Mouse (Mus musculus) midbrain, embryonic 16.5 days (tissue): Measurements from ENCODE around the gene Agpat4. TPM values are rescaled to one million over a fixed set of nuclear protein-coding genes. Genes with fewer than 3 reads are reported as not detected.

Source experiments
- ATAC-seq: fragments of 200-750 bp; cut with Nextera tagmentation; 2 replicates; pipeline ENCODE4 v1.8.0; 2017; ENCODE audit warnings: moderate TSS enrichment
- H3K27ac ChIP-seq: fragments of 300-500 bp; sonication (generic); 2 replicates; pipeline ENCODE4 v1.5.1; 2014; ENCODE audit warnings: mild to moderate bottlenecking, low read length, mixed read lengths
- H3K27me3 ChIP-seq: fragments of 300-500 bp; sonication (generic); 2 replicates; pipeline ENCODE4 v1.6.1; 2014; ENCODE audit warnings: low read depth, low read length, mixed read lengths; ENCODE audit not compliant: control insufficient read depth, insufficient read depth
- H3K36me3 ChIP-seq: fragments of 300-500 bp; sonication (generic); 2 replicates; pipeline ENCODE4 v1.6.1; 2014; ENCODE audit warnings: mild to moderate bottlenecking, low read length, moderate library complexity, mixed read lengths; ENCODE audit not compliant: control insufficient read depth, insufficient read depth
- H3K4me1 ChIP-seq: fragments of 300-500 bp; sonication (generic); 2 replicates; pipeline ENCODE4 v1.6.1; 2014; ENCODE audit warnings: mild to moderate bottlenecking, low read length, mixed read lengths; ENCODE audit not compliant: control insufficient read depth, insufficient read depth
- H3K4me2 ChIP-seq: fragments of 300-500 bp; sonication (generic); 2 replicates; pipeline ENCODE4 v1.6.1; 2014; ENCODE audit warnings: mild to moderate bottlenecking, low read length, mixed read lengths
- H3K4me3 ChIP-seq: fragments of 300-500 bp; sonication (generic); 2 replicates; pipeline ENCODE4 v1.5.1; 2014; ENCODE audit warnings: low read depth, mild to moderate bottlenecking, low read length, moderate library complexity, mixed read lengths
- H3K9ac ChIP-seq: fragments of 300-500 bp; sonication (generic); 2 replicates; pipeline ENCODE4 v1.6.1; 2014; ENCODE audit warnings: low read depth, low read length, mixed read lengths
- H3K9me3 ChIP-seq: fragments of 300-500 bp; sonication (generic); replicated peaks from 2 replicates; pipeline ENCODE4 v1.6.1; 2014; ENCODE audit warnings: mild to moderate bottlenecking, low read length, mixed read lengths; ENCODE audit not compliant: control insufficient read depth, poor library complexity, severe bottlenecking
- WGBS: fragments of 180-500 bp; shearing (Covaris S2); extraction: QIAGEN DNeasy Blood & Tissue Kit; methylation state at CpG from one replicate; pipeline ENCODE4 v1.1.7; 2014; 5-methylcytosine and 5-hydroxymethylcytosine counted together
- polyA plus RNA-seq: library from polyadenylated mRNA; unstranded; fragments of >200 nt; fragmentation: Nextera tagmentation; extraction: Ambion mirVana; gene quantifications from 2 replicates; pipeline ENCODE4 v1.2.1, GENCODE M21; 2015

The Agpat4 gene
- polyA plus RNA-seq, 1 experiment from 2014 or later, result 68.3 TPM

DNA sequence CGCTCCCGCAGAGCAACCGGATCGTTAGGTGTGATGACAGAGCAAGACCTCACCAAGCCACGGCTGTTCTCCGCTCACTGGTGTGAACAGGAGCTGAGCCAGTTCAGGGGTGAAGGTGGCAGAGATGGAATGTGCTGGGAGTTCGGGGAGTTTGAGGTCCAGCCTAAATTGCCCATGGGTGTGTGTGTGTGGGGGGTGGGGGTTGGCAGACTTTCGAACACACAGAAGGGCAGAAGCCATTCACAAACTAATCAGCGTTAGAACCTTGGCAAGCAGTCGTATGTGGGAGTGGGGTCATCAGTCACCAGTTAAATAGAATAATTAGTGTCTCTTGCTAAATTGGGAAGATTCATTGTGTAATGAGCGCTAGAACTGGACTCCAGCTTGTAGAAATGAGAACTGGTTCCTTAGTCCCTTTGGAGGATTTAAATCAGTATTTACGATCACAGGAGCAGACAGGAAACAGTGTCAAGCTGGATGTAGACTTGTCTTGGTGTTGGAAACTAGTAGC is 50.9 kb downstream of the Agpat4 start:
- no peak overlapping the region for H3K4me2 ChIP-seq
- H3K36me3 ChIP-seq, result no peaks in the 10 kb centered on the region
- no peak overlapping the region for H3K27ac ChIP-seq
- WGBS, result 81% methylated on average over 12 of the region's 12 CpGs
- H3K27me3 ChIP-seq, result no peaks in the 10 kb centered on the region
- no peak for ATAC-seq
- no peaks in the 10 kb centered on the region for H3K9me3 ChIP-seq
- H3K4me3 ChIP-seq, result no peak overlapping the region
- H3K9ac ChIP-seq, result no peak overlapping the region
- H3K4me1 ChIP-seq, result peaks cover 9% of the 10 kb centered on the region

DNA sequence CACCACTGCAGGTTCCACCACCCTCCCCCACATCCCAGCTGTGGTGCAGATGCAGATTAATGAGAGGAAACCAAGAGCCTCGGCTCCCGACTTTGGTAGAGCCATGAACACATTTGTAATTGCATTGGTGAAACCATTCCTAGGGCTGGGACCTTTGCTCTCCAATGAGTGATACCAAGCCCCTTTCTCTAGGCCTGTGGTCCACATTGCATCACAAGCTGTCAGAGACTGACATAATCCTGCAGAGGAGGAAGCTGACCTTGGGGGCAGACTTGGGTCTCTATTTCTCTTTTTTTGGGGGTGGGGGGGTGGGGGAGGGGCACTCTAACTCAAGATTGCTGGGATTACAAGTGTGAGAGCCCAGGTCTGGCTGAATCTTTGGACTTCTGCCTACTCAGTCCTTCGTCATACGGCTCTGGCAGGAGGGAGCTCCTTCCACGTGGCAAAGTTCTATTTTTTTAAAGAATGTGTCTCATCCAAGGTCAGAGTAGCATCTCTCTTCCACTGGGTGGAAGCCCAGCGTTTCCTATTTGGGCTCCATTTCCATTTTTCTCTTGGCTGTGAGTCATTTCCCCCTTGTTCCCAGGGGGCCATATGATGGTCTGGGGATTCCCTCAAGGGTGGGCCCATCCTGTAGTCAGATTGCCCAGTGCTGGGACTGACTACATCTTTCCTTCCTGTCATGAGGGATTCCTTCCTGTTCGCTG is 52.4 kb downstream of the Agpat4 start:
- ATAC-seq, result no peak
- Histone ChIP-seq H3K9me3 (no peaks in the 10 kb centered on the region), H3K27me3 (no peaks in the 10 kb centered on the region), H3K4me3 (no peak overlapping the region), H3K9ac (no peak overlapping the region), H3K4me1 (peaks cover 9% of the 10 kb centered on the region), H3K4me2 (no peak overlapping the region), H3K27ac (no peak overlapping the region), H3K36me3 (no peaks in the 10 kb centered on the region)
- 71% methylated on average over 7 of the region's 7 CpGs for WGBS

DNA sequence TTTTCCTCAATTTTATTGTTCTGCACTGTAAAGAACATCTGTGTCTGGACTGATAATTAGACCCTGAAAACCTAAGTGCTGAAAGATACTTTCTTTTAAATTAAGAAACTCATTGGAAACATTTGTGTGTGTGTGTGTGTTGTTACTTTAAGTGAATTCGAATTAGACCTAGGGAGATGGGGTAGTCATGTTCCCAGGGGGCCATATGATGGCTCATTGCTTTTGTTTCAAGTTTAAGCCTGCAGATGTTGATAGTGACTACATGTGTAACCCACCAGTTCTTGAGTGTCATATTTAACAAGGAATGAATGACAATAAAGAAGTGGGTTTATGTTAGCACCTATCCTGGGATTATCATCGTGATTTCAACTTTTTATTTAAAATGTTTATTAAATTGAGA is 53.2 kb downstream of the Agpat4 start:
- Histone ChIP-seq H3K4me3 (no peak overlapping the region), H3K27ac (no peak overlapping the region), H3K4me2 (no peak overlapping the region), H3K9me3 (no peaks in the 10 kb centered on the region), H3K4me1 (peaks cover 9% of the 10 kb centered on the region), H3K36me3 (no peaks in the 10 kb centered on the region), H3K9ac (no peak overlapping the region), H3K27me3 (no peaks in the 10 kb centered on the region)
- no peak for ATAC-seq
- 84% methylated on average over 2 of the region's 2 CpGs for WGBS

DNA sequence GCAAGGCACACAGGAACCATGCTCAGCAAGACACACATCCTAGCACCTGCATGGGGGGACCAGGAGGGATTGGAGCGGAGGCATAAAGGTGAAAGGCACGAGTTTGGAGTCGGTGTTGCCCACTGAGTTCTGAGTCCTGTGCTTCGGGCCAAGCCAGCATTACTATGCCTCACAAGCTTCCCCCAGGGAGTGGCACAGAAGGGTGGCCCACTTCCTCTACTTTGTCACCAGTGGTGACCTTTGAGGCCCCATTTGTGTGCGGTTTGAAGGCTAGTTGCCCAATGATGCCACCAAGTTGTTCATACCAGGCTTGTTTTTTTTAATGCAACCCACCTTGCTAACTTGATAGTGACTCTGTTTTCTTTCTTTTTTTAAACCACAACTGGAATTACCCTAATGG is 55.7 kb downstream of the Agpat4 start:
- H3K4me3 ChIP-seq, result no peak overlapping the region
- no peak for ATAC-seq
- 96% methylated on average over 5 of the region's 5 CpGs for WGBS

DNA sequence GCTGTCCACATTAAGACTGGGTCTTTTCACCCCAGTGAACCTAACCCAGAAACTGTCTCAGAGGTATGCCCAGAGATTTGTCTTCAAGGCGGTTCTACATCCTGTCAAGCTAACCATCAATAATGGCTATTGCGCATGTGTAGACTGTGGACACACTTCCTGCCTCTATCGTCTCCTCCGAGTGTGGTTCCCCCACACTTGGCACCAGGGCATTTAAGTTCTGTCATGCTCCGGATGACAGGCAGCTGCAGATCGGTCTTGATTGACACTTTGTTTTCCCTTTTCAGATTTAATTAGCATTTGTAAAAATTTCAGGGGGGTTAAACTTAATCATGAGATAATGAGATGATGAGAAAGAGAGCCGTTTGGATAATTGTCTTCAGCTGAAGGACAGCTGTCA is 56.4 kb downstream of the Agpat4 start:
- 71% methylated on average over 7 of the region's 7 CpGs for WGBS
- Histone ChIP-seq H3K4me3 (no peak overlapping the region), H3K9ac (no peak overlapping the region), H3K27me3 (no peaks in the 10 kb centered on the region), H3K9me3 (peaks cover 4% of the 10 kb centered on the region; the same call in 1 of the 2 replicates), H3K4me2 (no peak overlapping the region), H3K27ac (no peak overlapping the region), H3K4me1 (peaks cover 4% of the 10 kb centered on the region; the same call in 1 of the 2 replicates), H3K36me3 (peaks cover 4% of the 10 kb centered on the region; the same call in 1 of the 2 replicates)
- ATAC-seq, result no peak

More for the DNA sequence above, 55.7 kb downstream of the Agpat4 start:
- Histone ChIP-seq H3K27ac (no peak overlapping the region), H3K27me3 (no peaks in the 10 kb centered on the region), H3K9ac (no peak overlapping the region), H3K36me3 (peaks cover 4% of the 10 kb centered on the region; the same call in 1 of the 2 replicates), H3K9me3 (peaks cover 4% of the 10 kb centered on the region; the same call in 1 of the 2 replicates), H3K4me2 (no peak overlapping the region), H3K4me1 (peaks cover 5% of the 10 kb centered on the region)

DNA sequence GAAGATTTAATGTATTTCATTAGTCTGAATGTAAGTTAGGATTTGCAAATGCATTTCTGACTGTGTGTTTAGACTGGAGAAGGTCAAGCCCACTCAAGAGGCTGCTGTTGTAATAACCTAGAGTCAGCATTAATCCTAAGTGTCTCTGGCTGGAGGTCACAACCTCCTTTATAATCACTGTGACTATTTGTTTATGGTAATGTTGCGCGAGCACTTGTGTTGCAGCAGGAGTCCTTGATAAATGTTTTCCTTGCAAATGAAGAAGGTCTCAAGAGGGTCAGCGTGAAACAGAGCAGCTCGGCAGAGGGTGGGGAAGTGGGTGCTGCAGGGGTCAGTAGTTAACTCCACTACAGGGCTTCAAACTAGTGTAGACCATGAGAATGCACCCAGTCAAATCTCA is 57.1 kb downstream of the Agpat4 start:
- Histone ChIP-seq H3K27me3 (no peaks in the 10 kb centered on the region), H3K9me3 (peaks cover 4% of the 10 kb centered on the region; the same call in 1 of the 2 replicates), H3K9ac (no peak overlapping the region), H3K4me2 (no peak overlapping the region), H3K36me3 (peaks cover 4% of the 10 kb centered on the region; the same call in 1 of the 2 replicates), H3K27ac (no peak overlapping the region), H3K4me3 (no peak overlapping the region), H3K4me1 (0 out of 2 replicates have a peak, but pooled peaks cover 3% of the 10 kb centered on the region)
- WGBS, result 80% methylated on average over 4 of the region's 4 CpGs
- ATAC-seq, result no peak

DNA sequence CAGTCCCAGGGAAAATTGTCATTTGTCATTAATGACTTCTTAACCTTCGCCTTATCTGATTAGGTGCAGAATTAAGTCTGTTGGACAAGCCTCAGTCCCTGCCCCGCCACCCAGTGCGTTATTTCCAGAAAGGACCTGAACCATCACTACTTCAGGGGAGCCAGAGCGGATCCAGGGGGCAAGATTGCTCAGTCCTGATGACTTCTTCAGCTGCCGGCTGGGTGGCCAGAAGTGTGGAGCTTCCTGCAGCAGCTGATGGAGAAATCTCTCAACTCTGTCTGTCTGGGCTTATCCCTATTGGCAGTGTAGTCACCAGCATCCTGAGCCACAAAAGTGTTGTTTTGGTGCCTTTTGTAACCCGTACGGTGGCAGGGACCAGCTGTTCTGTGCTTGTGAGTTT is 60.8 kb downstream of the Agpat4 start:
- H3K27me3 ChIP-seq, result no peaks in the 10 kb centered on the region
- peaks cover 7% of the 10 kb centered on the region; the same call in 1 of the 2 replicates for H3K4me1 ChIP-seq
- H3K27ac ChIP-seq, result no peak overlapping the region
- H3K9ac ChIP-seq, result no peak overlapping the region
- H3K4me3 ChIP-seq, result no peak overlapping the region
- peaks cover 4% of the 10 kb centered on the region; the same call in 1 of the 2 replicates for H3K9me3 ChIP-seq
- no peak overlapping the region for H3K4me2 ChIP-seq
- WGBS, result 82% methylated on average over 7 of the region's 7 CpGs
- ATAC-seq, result no peak
- H3K36me3 ChIP-seq, result peaks cover 4% of the 10 kb centered on the region; the same call in 1 of the 2 replicates

DNA sequence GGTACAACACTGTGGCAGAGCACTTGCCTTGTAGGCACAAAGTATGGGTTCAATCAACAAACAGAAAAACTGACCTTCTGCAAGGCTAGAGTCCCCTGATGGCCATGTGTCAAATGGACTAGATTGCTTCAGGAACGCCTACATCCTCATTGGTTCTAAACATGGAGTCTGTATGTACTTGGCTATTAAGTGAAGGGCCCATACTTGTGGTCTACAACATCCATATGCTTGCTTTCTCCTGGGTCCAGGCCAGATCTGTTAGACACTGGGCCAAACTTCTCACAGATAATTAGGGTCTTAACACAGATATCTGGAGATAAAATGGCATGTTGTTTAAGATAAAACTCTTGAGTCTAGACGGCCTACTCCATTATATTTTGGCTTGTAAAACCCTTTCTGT is 61.3 kb downstream of the Agpat4 start:
- H3K4me3 ChIP-seq, result no peak overlapping the region
- no peaks in the 10 kb centered on the region for H3K27me3 ChIP-seq
- no peak overlapping the region for H3K4me2 ChIP-seq
- no peak overlapping the region for H3K27ac ChIP-seq
- H3K9ac ChIP-seq, result no peak overlapping the region
- H3K4me1 ChIP-seq, result peaks cover 7% of the 10 kb centered on the region; the same call in 1 of the 2 replicates
- H3K36me3 ChIP-seq, result peaks cover 4% of the 10 kb centered on the region; the same call in 1 of the 2 replicates
- 94% methylated on average over 2 of the region's 2 CpGs for WGBS
- H3K9me3 ChIP-seq, result peaks cover 4% of the 10 kb centered on the region; the same call in 1 of the 2 replicates
- no peak for ATAC-seq
